Mouse (Mus musculus): ENCODE data around the gene Thbd. TPM values are rescaled to one million over a fixed set of nuclear protein-coding genes. Genes with fewer than 3 reads are reported as not detected.

Gene Thbd
- polyA plus RNA-seq, 1 experiment from 2014 or later, result 54.1 TPM

DNA sequence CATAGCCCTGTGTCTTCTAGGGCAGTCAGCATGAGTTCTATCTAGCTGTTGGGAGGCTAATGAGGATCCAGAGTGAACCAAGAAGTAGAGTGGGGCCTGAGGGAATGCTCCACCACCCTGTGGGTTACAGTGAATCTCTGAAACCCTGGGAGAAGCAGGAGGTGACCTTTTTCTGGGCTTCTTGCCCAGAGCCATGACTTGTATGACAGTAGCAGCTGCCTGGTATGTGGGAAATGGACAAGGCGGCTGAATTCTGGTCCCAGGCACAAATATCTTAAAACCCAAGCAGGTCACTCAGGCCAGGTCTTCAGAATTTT lies 10.2 kb downstream of the Thbd start:
- DNase-seq (ENCODE audit: low spot score) (no peak), ATAC-seq (replicated peaks; ENCODE audit: low FRiP score, low TSS enrichment, low read depth) (no peak)
- H3K4me1 ChIP-seq (replicated peaks; ENCODE audit: control insufficient read depth, insufficient read depth, low read length), result peaks cover 25% of the 10 kb centered on the region
- no peak overlapping the region for H3K27ac ChIP-seq (ENCODE audit: low read depth)
- no peaks in the 10 kb centered on the region for H3K36me3 ChIP-seq (ENCODE audit: control insufficient read depth, insufficient read depth, low read length)
- no peak overlapping the region for H3K4me3 ChIP-seq (ENCODE audit: low read depth, low read length)
- no peak overlapping the region for H3K9ac ChIP-seq (ENCODE audit: low read length)
- H3K4me2 ChIP-seq (ENCODE audit: low read length), result peak overlapping the region; percentile 21; the same call in 1 of the 2 replicates
- H3K27me3 ChIP-seq (replicated peaks; ENCODE audit: control insufficient read depth, insufficient read depth, low read length), result peaks cover 20% of the 10 kb centered on the region
- 67% methylated on average over 1 of the region's 1 CpGs for WGBS
- H3K9me3 ChIP-seq (ENCODE audit: control insufficient read depth, low read length), result no peaks in the 10 kb centered on the region

DNA sequence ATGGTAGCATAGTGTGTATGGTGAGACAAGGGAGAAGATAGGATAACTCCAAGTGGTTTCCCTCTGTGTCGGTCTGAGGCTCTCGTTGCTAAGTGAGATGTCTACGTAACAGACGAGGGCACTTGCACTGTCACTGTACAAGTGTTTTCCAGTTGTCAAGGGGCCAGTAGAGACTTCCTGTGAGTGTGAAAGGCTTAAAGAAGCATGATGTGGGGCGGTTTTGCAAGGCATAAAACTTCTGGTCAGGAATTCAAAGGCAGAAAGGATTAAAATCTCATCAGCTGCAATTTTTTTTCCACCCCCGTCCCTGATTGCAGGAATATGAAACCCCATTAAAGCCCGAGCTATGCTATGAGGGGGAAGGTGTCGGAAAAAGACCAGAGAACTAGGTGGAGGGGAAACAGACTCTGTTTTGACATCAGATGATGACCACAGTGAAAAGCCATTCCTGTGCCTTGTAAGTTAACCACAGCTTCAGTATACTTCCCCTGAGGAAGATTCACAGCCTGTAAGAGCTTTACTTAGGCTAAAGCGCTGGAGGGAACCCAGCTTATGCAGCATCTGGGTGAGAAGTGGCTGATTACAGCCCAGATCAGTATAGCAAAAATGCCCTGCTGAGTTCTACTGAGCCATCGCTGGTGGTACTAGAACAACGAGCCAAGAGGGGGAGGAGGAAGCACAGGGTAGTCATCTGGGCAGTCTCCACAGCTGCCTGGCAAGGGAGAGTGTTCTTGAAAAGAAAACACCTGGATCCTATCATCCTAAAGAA lies 10.8 kb downstream of the Thbd start:
- peaks cover 25% of the 10 kb centered on the region for H3K4me1 ChIP-seq (replicated peaks; ENCODE audit: control insufficient read depth, insufficient read depth, low read length)
- peaks cover 20% of the 10 kb centered on the region for H3K27me3 ChIP-seq (replicated peaks; ENCODE audit: control insufficient read depth, insufficient read depth, low read length)
- no peaks in the 10 kb centered on the region for H3K36me3 ChIP-seq (ENCODE audit: control insufficient read depth, insufficient read depth, low read length)
- WGBS, result 30% methylated on average over 11 of the region's 11 CpGs
- no peak overlapping the region for H3K27ac ChIP-seq (ENCODE audit: low read depth)
- H3K4me3 ChIP-seq (ENCODE audit: low read depth, low read length), result no peak overlapping the region
- H3K4me2 ChIP-seq (ENCODE audit: low read length), result peak overlapping the region; percentile 21
- H3K9me3 ChIP-seq (ENCODE audit: control insufficient read depth, low read length), result no peaks in the 10 kb centered on the region
- ATAC-seq (replicated peaks; ENCODE audit: low FRiP score, low TSS enrichment, low read depth) (no peak), DNase-seq (ENCODE audit: low spot score) (peak; percentile 60)
- H3K9ac ChIP-seq (ENCODE audit: low read length), result no peak overlapping the region

GRCm38 (mm10) chr2:148396209-148396608 lies 11.8 kb downstream of the Thbd start:
- Histone ChIP-seq H3K4me3 (ENCODE audit: low read depth, low read length) (peak overlapping the region; percentile 57; the same call in 1 of the 2 replicates), H3K27ac (ENCODE audit: low read depth) (no peak overlapping the region), H3K27me3 (replicated peaks; ENCODE audit: control insufficient read depth, insufficient read depth, low read length) (peaks cover 20% of the 10 kb centered on the region), H3K36me3 (ENCODE audit: control insufficient read depth, insufficient read depth, low read length) (no peaks in the 10 kb centered on the region), H3K9ac (ENCODE audit: low read length) (no peak overlapping the region), H3K4me1 (replicated peaks; ENCODE audit: control insufficient read depth, insufficient read depth, low read length) (peaks cover 25% of the 10 kb centered on the region), H3K9me3 (ENCODE audit: control insufficient read depth, low read length) (no peaks in the 10 kb centered on the region), H3K4me2 (ENCODE audit: low read length) (peak overlapping the region; percentile 99)
- WGBS, result 77% methylated on average over 10 of the region's 10 CpGs
- DNase-seq (ENCODE audit: low spot score) (no peak), ATAC-seq (replicated peaks; ENCODE audit: low FRiP score, low TSS enrichment, low read depth) (no peak)

- Histone ChIP-seq H3K27me3 (replicated peaks; ENCODE audit: control insufficient read depth, insufficient read depth, low read length) (peaks cover 20% of the 10 kb centered on the region), H3K9me3 (ENCODE audit: control insufficient read depth, low read length) (no peaks in the 10 kb centered on the region), H3K9ac (ENCODE audit: low read length) (peak within 1 kb of the TSS; percentile 45), H3K4me1 (replicated peaks; ENCODE audit: control insufficient read depth, insufficient read depth, low read length) (peaks cover 23% of the 10 kb centered on the region), H3K27ac (ENCODE audit: low read depth) (no peak within 1 kb of the TSS), H3K4me3 (ENCODE audit: low read depth, low read length) (peak within 1 kb of the TSS; percentile 57), H3K4me2 (ENCODE audit: low read length) (peak within 1 kb of the TSS; percentile 99), H3K36me3 (ENCODE audit: control insufficient read depth, insufficient read depth, low read length) (no peaks in the 10 kb centered on the region)
- ATAC-seq (replicated peaks; ENCODE audit: low FRiP score, low TSS enrichment, low read depth) (peak; percentile 65), DNase-seq (ENCODE audit: low spot score) (peak; percentile 74)
- whole genome bisulfite sequencing, result 4% methylated on average over 82 of the region's 83 CpGs
Measured at GRCm38 (mm10) chr2:148395131-148396051, 12.6 kb downstream of the Thbd start, which contains the start of gene Sstr4. Gene Sstr4, plus strand, starts transcription at chr2:148395344.

GRCm38 (mm10) chr2:148393846-148394245 lies 14.1 kb downstream of the Thbd start:
- H3K4me3 ChIP-seq (ENCODE audit: low read depth, low read length), result no peak overlapping the region
- peaks cover 17% of the 10 kb centered on the region; the same call in 1 of the 2 replicates for H3K4me1 ChIP-seq (replicated peaks; ENCODE audit: control insufficient read depth, insufficient read depth, low read length)
- no peaks in the 10 kb centered on the region for H3K9me3 ChIP-seq (ENCODE audit: control insufficient read depth, low read length)
- no peak for ATAC-seq (replicated peaks; ENCODE audit: low FRiP score, low TSS enrichment, low read depth)
- H3K9ac ChIP-seq (ENCODE audit: low read length), result no peak overlapping the region
- no peaks in the 10 kb centered on the region for H3K36me3 ChIP-seq (ENCODE audit: control insufficient read depth, insufficient read depth, low read length)
- H3K27ac ChIP-seq (ENCODE audit: low read depth), result no peak overlapping the region
- H3K27me3 ChIP-seq (replicated peaks; ENCODE audit: control insufficient read depth, insufficient read depth, low read length), result peaks cover 20% of the 10 kb centered on the region
- H3K4me2 ChIP-seq (ENCODE audit: low read length), result no peak overlapping the region
- no peak for DNase-seq (ENCODE audit: low spot score)

DNA sequence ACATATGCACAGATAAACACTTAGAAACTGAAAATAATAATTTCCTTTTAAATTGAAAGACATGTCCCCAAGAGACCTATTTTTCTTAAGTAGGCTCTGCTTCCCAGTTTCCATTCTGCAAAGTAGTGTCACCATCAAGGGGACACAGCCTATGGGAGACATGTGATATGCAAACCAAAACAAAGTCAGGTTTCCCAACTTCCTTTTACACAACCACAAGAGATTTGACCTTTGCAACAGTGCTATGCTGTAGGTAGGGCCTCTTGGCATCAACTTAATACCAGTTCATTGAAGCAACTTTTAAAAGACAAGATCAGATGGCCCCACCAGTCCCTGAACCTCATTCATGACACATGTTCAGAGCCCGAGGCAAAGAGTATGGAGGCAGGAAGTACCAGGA lies 14.8 kb downstream of the Thbd start:
- peaks cover 20% of the 10 kb centered on the region for H3K27me3 ChIP-seq (replicated peaks; ENCODE audit: control insufficient read depth, insufficient read depth, low read length)
- 72% methylated on average over 1 of the region's 1 CpGs for WGBS
- DNase-seq (ENCODE audit: low spot score) (no peak), ATAC-seq (replicated peaks; ENCODE audit: low FRiP score, low TSS enrichment, low read depth) (no peak)
- H3K9ac ChIP-seq (ENCODE audit: low read length), result no peak overlapping the region
- H3K4me1 ChIP-seq (replicated peaks; ENCODE audit: control insufficient read depth, insufficient read depth, low read length), result peaks cover 17% of the 10 kb centered on the region; the same call in 1 of the 2 replicates
- H3K27ac ChIP-seq (ENCODE audit: low read depth), result no peak overlapping the region
- no peak overlapping the region for H3K4me3 ChIP-seq (ENCODE audit: low read depth, low read length)
- no peak overlapping the region for H3K4me2 ChIP-seq (ENCODE audit: low read length)
- H3K36me3 ChIP-seq (ENCODE audit: control insufficient read depth, insufficient read depth, low read length), result no peaks in the 10 kb centered on the region
- H3K9me3 ChIP-seq (ENCODE audit: control insufficient read depth, low read length), result no peaks in the 10 kb centered on the region

- Histone ChIP-seq H3K9me3 (ENCODE audit: control insufficient read depth, low read length) (no peaks in the 10 kb centered on the region), H3K4me3 (ENCODE audit: low read depth, low read length) (no peak overlapping the region), H3K4me2 (ENCODE audit: low read length) (no peak overlapping the region), H3K9ac (ENCODE audit: low read length) (no peak overlapping the region), H3K4me1 (replicated peaks; ENCODE audit: control insufficient read depth, insufficient read depth, low read length) (no peaks in the 10 kb centered on the region), H3K27me3 (replicated peaks; ENCODE audit: control insufficient read depth, insufficient read depth, low read length) (peaks cover under 1% of the 10 kb centered on the region; the same call in 1 of the 2 replicates), H3K36me3 (ENCODE audit: control insufficient read depth, insufficient read depth, low read length) (no peaks in the 10 kb centered on the region), H3K27ac (ENCODE audit: low read depth) (no peak overlapping the region)
- DNase-seq (ENCODE audit: low spot score) (no peak), ATAC-seq (replicated peaks; ENCODE audit: low FRiP score, low TSS enrichment, low read depth) (no peak)
- WGBS, result 64% methylated on average over 6 of the region's 6 CpGs
Measured at GRCm38 (mm10) chr2:148387652-148388581, 20.1 kb downstream of the Thbd start.

DNA sequence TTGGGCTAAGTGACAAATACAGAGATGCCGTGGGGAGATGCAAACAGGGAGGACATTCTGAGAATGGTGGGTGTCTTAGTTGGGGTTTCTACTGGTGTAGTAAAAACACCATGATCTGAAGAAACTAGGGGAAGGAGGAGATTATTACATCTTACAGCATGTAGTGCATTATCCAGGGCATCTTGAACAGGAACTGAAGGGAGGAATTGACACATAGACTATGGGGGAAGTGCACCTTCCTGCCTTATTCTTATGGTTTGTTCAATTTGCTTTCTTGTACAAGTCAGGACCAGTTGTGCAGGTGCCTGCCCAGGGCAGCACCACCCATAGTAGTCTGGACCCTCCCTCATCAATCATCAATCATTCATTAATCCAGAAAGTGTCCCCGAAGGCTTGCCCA lies 21.1 kb downstream of the Thbd start:
- H3K9ac ChIP-seq (ENCODE audit: low read length), result no peak overlapping the region
- no peak overlapping the region for H3K4me3 ChIP-seq (ENCODE audit: low read depth, low read length)
- no peaks in the 10 kb centered on the region for H3K4me1 ChIP-seq (replicated peaks; ENCODE audit: control insufficient read depth, insufficient read depth, low read length)
- DNase-seq (ENCODE audit: low spot score) (no peak), ATAC-seq (replicated peaks; ENCODE audit: low FRiP score, low TSS enrichment, low read depth) (no peak)
- no peaks in the 10 kb centered on the region; the same call in 1 of the 2 replicates for H3K27me3 ChIP-seq (replicated peaks; ENCODE audit: control insufficient read depth, insufficient read depth, low read length)
- 77% methylated on average over 2 of the region's 2 CpGs for WGBS
- no peaks in the 10 kb centered on the region for H3K9me3 ChIP-seq (ENCODE audit: control insufficient read depth, low read length)
- H3K36me3 ChIP-seq (ENCODE audit: control insufficient read depth, insufficient read depth, low read length), result no peaks in the 10 kb centered on the region
- H3K27ac ChIP-seq (ENCODE audit: low read depth), result no peak overlapping the region
- H3K4me2 ChIP-seq (ENCODE audit: low read length), result no peak overlapping the region

Measured in intestine, embryonic 14.5 days (tissue).